Mouse (Mus musculus) thymus, adult 2 months (tissue): ENCODE results near the gene Clec4f. TPM values are rescaled to one million over a fixed set of nuclear protein-coding genes. Genes with fewer than 3 reads are reported as not detected.
"Not testable (repeated sequence)": the region's sequence is repeated elsewhere in the genome, so short reads cannot be mapped to it uniquely, and the experiment has no call there.

ENCODE experiments used
- DNase-seq: peaks from one replicate; pipeline ENCODE4 v3.0.0; 2021
- H3K27ac ChIP-seq: fragments of 200-500 bp; 2 replicates; pipeline ENCODE4 v1.5.1; 2012; ENCODE audit warnings: low read length, control low read depth; ENCODE audit not compliant: control insufficient read depth, insufficient read depth
- H3K27me3 ChIP-seq: fragments of 200-500 bp; 2 replicates; pipeline ENCODE4 v1.6.1; 2012; ENCODE audit warnings: mild to moderate bottlenecking, low read length, moderate library complexity, mixed read lengths; ENCODE audit not compliant: control insufficient read depth, insufficient read depth
- H3K36me3 ChIP-seq: fragments of 200-500 bp; 2 replicates; pipeline ENCODE4 v1.6.1; 2012; ENCODE audit warnings: mild to moderate bottlenecking, low read length, moderate library complexity; ENCODE audit not compliant: control insufficient read depth, insufficient read depth
- H3K4me1 ChIP-seq: fragments of 200-500 bp; replicated peaks from 2 replicates; pipeline ENCODE4 v1.6.1; 2012; ENCODE audit warnings: low read length; ENCODE audit not compliant: control insufficient read depth, insufficient read depth
- H3K4me3 ChIP-seq: fragments of 200-500 bp; 2 replicates; pipeline ENCODE4 v1.5.1; 2012; ENCODE audit warnings: mild to moderate bottlenecking, low read length, control low read depth, moderate library complexity; ENCODE audit not compliant: control insufficient read depth, insufficient read depth
- CTCF ChIP-seq: fragments of 200-500 bp; IDR thresholded peaks from 2 replicates; pipeline ENCODE4 v1.5.1; 2012; ENCODE audit warnings: mild to moderate bottlenecking, control low read depth, low read length, moderate library complexity, borderline replicate concordance; ENCODE audit not compliant: control insufficient read depth, poor library complexity, insufficient read depth; ENCODE audit errors: extremely low read depth
- POLR2A ChIP-seq: fragments of 200-500 bp; IDR thresholded peaks from 2 replicates; pipeline ENCODE4 v1.6.1; 2012; ENCODE audit warnings: mild to moderate bottlenecking, low read length, control low read depth, moderate library complexity; ENCODE audit not compliant: control insufficient read depth, poor library complexity, insufficient read depth; ENCODE audit errors: extremely low read depth
- WGBS: fragments of 180-500 bp; shearing (Covaris S2); methylation state at CpG from one replicate; pipeline ENCODE4 v1.1.7; 2018; 5-methylcytosine and 5-hydroxymethylcytosine counted together
- polyA plus RNA-seq: library from polyadenylated mRNA; depleted of rRNA; stranded (reverse); fragments of >200 nt; gene quantifications from 2 replicates; pipeline ENCODE4 v1.2.3, GENCODE M21; 2012

Clec4f gene
- polyA plus RNA-seq, 1 experiment: 0.47 TPM

DNA sequence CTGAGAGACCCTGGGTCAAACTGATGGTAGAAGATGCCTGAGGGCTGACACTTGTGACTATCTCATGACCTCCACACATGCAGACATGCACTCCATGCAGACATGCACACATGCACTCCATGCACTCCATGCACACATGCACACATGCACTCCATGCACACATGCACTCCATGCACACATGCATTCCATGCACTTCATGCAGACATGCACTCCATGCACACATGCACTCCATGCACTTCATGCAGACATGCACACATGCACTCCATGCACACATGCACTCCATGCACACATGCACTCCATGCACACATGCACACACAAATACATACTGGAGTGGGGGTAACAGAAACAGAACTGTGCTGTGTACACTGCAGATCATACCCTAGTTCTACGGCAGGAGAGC, 20.7 kb downstream of the Clec4f start:
- H3K27ac ChIP-seq: no peak overlapping the region
- H3K4me1 ChIP-seq: peaks cover 3% of the 10 kb centered on the region; the same call in 1 of the 2 replicates
- DNase-seq: no peak
- 100% methylated on average over 1 of the region's 1 CpGs for WGBS
- H3K36me3 ChIP-seq: no peaks in the 10 kb centered on the region
- H3K4me3 ChIP-seq: no peak overlapping the region
- H3K27me3 ChIP-seq: no peaks in the 10 kb centered on the region
- TF ChIP-seq CTCF: no peak
- TF ChIP-seq POLR2A: no peak

DNA sequence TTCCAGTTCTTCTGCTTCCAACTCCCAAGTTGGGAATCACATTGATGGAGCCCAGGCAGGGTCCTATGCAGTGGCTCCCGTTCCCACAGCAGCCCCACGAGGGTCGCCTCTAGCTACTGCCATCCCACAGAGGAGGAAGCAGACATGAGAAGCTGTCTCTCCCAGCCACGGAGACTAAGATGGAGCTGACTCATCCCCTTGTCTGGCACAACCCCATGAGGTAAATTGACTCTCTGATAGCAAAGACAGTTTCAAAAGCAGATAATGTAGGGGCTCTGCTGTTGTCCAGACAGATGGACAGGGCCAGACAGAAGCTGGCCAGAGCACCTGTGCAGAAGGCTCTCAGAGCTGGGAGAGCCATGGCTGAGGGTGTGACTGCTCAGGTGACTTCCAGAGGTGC, 21.4 kb downstream of the Clec4f start:
- WGBS: 30% methylated on average over 4 of the region's 4 CpGs
- H3K4me1 ChIP-seq, DNase-seq, H3K4me3 ChIP-seq, H3K27me3 ChIP-seq, H3K36me3 ChIP-seq, H3K27ac ChIP-seq: not testable (repeated sequence)

DNA sequence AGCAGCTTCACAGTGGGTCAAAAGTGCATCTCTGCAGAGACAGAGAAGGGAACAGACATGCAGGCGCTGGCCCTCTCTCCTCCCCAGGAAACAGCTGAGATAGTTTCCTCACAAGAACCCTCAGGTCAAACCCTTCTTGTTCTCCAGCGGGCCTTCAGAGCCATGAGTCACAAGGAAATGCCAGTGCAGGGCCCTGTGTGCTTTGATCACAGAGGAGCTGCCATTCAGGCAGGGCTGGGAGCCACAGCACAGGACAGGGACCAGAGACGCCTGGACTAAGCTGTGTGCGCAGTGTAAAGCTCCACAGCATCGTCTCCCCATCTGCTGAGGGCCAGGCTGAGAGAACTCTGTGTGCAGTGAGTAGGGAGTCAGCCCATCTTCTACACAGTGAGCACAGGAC, 21.9 kb downstream of the Clec4f start:
- H3K36me3 ChIP-seq, H3K4me1 ChIP-seq, H3K27ac ChIP-seq, DNase-seq, H3K27me3 ChIP-seq, H3K4me3 ChIP-seq: not testable (repeated sequence)
- 61% methylated on average over 5 of the region's 5 CpGs for WGBS

DNA sequence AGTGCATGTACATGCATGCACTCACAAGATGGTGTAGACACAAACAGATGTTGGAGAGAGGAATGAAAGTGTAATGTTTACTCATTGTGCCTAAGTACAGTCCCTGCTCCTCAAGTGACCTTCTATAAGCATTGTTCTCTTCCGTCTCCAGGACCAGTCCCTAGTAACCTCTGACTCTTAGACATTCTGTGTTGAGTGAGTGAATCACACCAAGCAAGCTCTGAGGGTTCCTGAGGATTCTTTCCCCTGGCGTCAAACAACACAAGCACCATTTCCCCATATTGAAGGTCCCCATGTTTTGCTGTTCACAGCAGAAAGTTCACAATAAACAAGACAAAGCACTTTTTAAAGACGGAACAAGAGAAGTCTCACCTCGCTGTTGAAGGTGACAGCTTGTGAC, 24.2 kb downstream of the Clec4f start:
- H3K4me1 ChIP-seq: peaks cover 3% of the 10 kb centered on the region; the same call in 1 of the 2 replicates
- no peak for DNase-seq
- no peak overlapping the region for H3K27ac ChIP-seq
- no peaks in the 10 kb centered on the region for H3K27me3 ChIP-seq
- no peaks in the 10 kb centered on the region for H3K36me3 ChIP-seq
- TF ChIP-seq CTCF: no peak
- TF ChIP-seq POLR2A: no peak
- WGBS: 94% methylated on average over 4 of the region's 4 CpGs
- H3K4me3 ChIP-seq: no peak overlapping the region

DNA sequence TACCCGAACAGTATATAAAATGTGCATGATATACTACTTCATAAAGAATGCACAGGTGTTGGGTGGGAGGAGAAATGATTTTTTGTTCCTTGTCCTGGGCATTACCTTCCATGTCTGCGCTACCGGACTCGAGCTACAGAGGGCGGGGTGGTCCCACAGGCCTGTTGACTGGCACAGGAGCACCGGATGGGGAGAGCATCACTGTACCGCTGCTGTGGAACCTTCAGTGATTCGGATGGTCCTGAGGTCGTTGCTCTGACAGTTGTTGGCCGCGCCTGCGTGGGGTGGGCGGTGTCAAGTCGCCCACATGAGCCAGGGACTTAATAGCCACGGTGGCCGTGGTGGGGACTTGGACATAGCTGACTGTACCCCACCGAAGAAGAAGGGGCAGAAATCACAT, 29.2 kb downstream of the Clec4f start:
- 72% methylated on average over 17 of the region's 17 CpGs for WGBS
- Histone ChIP-seq H3K27ac (no peak overlapping the region), H3K4me1 (no peaks in the 10 kb centered on the region), H3K36me3 (no peaks in the 10 kb centered on the region), H3K4me3 (no peak overlapping the region), H3K27me3 (no peaks in the 10 kb centered on the region)
- TF ChIP-seq POLR2A (no peak), CTCF (no peak)
- no peak for DNase-seq

DNA sequence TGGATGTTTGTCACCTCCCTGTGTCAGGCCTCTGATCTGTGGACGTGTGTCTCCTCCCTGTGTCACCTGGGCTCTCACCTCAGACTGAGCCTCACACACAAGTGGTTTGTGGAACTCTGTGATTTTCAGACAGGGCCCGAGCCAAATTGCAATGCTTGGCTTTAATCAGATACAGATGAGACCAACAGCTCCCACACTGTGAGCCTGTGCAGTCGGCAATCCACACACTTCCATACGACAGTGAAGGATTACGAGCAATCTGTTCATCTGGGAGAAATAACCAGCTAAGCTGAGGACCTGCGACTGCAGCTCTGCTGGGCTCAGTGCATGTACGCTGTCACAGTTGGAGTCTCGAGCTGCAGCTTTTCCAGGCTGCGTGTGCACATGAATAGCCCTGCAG, 36.0 kb downstream of the Clec4f start:
- Histone ChIP-seq H3K27me3 (no peaks in the 10 kb centered on the region), H3K27ac (no peak overlapping the region), H3K4me1 (no peaks in the 10 kb centered on the region), H3K36me3 (no peaks in the 10 kb centered on the region), H3K4me3 (no peak overlapping the region)
- TF ChIP-seq CTCF (no peak), POLR2A (no peak)
- 89% methylated on average over 9 of the region's 9 CpGs for WGBS
- no peak for DNase-seq

DNA sequence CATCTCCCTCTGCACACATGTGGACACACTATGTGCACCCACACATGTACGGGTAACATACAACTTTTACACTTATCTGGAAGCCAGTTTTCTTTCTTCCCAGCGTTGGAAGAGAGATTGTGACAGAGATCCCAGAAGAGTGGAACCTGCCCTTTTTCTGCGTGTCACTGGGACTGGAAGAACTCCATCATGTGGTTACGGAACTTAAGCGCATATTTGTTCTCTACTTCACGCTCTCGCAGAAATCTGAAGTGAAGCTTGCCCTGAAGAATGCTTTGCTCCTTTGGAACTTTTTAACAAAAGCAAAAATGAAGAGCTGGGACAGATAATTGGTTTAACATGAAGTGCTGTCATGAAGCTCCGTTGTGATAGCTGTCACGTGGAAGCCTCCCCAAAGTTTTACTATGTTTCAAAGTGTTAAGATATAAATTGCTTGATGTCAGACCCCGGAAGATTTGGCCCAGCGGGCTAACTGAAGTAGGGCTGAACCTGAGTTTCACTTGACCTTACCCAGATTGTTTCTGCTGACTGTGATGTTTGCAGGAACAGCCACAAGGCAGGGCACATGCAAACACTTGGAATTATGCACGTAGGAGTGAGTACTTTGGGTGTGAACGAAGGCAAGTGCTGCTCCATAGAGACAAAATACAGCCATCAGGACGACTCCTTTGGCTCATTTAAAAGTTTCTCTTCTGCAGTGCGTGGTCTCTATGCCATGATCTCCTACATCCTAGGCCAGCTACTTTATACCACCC, 38.2 kb downstream of the Clec4f start:
- no peak overlapping the region for H3K4me3 ChIP-seq
- no peak for DNase-seq
- WGBS: 88% methylated on average over 15 of the region's 15 CpGs
- H3K27me3 ChIP-seq: no peaks in the 10 kb centered on the region
- H3K27ac ChIP-seq: no peak overlapping the region
- no peak for TF ChIP-seq POLR2A
- no peak for TF ChIP-seq CTCF
- no peaks in the 10 kb centered on the region for H3K36me3 ChIP-seq
- no peaks in the 10 kb centered on the region for H3K4me1 ChIP-seq

DNA sequence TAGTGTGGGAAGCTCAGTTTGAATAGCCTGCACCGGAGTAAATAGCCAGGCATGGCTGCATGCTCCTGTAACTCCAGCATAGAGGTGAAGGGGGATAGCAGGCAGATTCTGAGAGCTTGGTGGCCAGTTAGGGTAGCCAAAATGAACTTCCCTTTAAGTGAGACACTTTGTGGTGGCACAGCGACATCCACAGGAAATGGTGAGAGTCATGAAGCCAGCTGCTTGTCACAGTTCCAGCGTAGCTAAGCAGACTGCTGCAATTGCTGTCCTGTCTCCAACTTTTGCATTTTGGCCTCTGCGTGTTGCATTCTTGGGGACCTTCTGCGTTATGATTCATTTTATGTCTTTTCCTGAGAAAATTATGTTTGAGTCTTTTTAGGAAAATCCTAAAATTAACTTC, 39.5 kb downstream of the Clec4f start:
- no peak overlapping the region for H3K27ac ChIP-seq
- no peaks in the 10 kb centered on the region for H3K4me1 ChIP-seq
- no peaks in the 10 kb centered on the region for H3K36me3 ChIP-seq
- 39% methylated on average over 5 of the region's 5 CpGs for WGBS
- H3K27me3 ChIP-seq: no peaks in the 10 kb centered on the region
- TF ChIP-seq POLR2A (no peak), CTCF (no peak)
- DNase-seq: peak; percentile 21
- H3K4me3 ChIP-seq: no peak overlapping the region
